Mouse (Mus musculus): ENCODE results near the gene Vac14. TPM values are rescaled to one million over a fixed set of nuclear protein-coding genes. Genes with fewer than 3 reads are reported as not detected.

Gene Vac14
- 20.1 and 22.4 TPM in 2 replicates for polyA plus RNA-seq (2015; fragmentation: Nextera tagmentation; extraction: Ambion mirVana)

DNA sequence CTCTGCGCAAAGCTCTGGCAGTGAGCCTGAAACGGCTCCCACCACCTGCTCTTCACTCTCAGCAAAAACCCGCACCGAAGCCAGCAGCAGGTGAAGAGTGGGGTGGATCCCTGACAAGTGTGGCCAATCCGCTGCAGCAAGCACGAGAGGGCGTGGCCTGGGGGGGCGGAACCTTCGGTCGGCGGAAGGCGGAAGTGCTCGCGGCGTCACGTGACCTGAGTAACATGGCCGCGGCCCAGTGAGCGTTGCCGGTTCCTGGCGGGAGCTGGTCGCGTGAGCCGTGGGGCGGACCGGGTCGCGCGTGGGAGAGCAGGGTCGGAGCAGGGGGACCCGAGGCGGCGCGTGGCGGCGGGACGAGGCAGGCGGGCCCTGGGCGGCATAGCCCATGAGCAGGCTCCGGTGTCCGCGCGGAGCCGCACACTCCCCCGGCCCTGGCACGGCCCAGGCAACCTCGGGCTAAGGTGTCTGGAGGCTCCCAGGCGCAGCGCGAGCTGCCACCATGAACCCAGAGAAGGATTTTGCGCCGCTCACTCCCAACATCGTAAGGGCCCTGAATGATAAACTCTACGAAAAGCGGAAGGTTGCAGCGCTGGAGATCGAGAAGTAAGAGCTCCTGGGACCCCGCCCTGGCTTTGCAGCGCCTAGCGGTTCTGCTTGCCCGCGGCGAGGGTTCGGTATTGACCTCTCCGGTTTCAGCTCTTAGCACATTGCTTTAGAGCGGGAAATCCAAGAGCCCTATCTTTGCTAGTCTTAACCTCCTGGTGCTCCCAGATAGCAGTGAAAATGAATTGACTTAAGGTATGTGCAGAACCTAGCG is at the start of gene Vac14:
Vac14 (plus strand) TSS at position 195 of the 817 bp plus-strand sequence.
- H3K4me3 ChIP-seq (ENCODE audit: low read length), result peak within 1 kb of the TSS; percentile 91
- peaks cover 16% of the 10 kb centered on the region for H3K4me1 ChIP-seq (ENCODE audit: control insufficient read depth, insufficient read depth, low read length)
- no peaks in the 10 kb centered on the region for H3K36me3 ChIP-seq (ENCODE audit: control insufficient read depth, insufficient read depth, low read length)
- under 1% methylated on average over 67 of the region's 67 CpGs for WGBS
- H3K27ac ChIP-seq (ENCODE audit: low read length), result 0 out of 2 replicates have a peak within 1 kb of the TSS, but pooled peaks have one; percentile 36
- H3K9me3 ChIP-seq (ENCODE audit: control insufficient read depth, low read length), result no peaks in the 10 kb centered on the region
- H3K9ac ChIP-seq (ENCODE audit: low read depth, low read length), result peak within 1 kb of the TSS; percentile 80
- H3K4me2 ChIP-seq (ENCODE audit: low read depth, low read length), result peak within 1 kb of the TSS; percentile 87
- H3K27me3 ChIP-seq (replicated peaks; ENCODE audit: control insufficient read depth, insufficient read depth, low read length), result no peaks in the 10 kb centered on the region
- ATAC-seq, result peak; percentile 98

GRCm38 (mm10) chr8:110592641-110593040 is 25.7 kb upstream of the Vac14 start:
- Histone ChIP-seq H3K9me3 (ENCODE audit: control insufficient read depth, low read length) (no peaks in the 10 kb centered on the region), H3K36me3 (ENCODE audit: control insufficient read depth, insufficient read depth, low read length) (no peaks in the 10 kb centered on the region), H3K4me3 (ENCODE audit: low read length) (no peak overlapping the region), H3K9ac (ENCODE audit: low read depth, low read length) (no peak overlapping the region), H3K27ac (ENCODE audit: low read length) (no peak overlapping the region), H3K4me2 (ENCODE audit: low read depth, low read length) (no peak overlapping the region), H3K27me3 (replicated peaks; ENCODE audit: control insufficient read depth, insufficient read depth, low read length) (no peaks in the 10 kb centered on the region), H3K4me1 (ENCODE audit: control insufficient read depth, insufficient read depth, low read length) (no peaks in the 10 kb centered on the region)
- no peak for ATAC-seq
- WGBS, result 81% methylated on average over 9 of the region's 9 CpGs

DNA sequence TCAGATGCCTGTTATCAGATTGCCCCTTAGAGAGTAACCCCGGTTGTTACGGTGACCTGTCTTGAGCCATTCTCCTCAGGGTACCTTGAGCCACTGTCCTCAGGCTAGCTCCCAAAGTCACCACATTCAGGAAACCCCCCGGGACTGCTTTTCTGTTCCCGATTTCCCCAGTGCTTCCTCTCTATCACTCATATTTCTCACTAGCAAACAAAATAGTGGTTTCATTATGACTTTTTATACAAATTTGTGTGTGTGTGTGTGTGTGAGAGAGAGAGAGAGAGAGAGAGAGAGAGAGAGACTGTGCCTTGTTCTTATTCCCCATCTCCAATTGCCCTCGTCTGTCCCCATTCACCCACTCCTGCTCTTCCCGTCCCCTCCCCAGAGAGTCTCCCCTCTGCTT is 24.2 kb upstream of the Vac14 start:
- Histone ChIP-seq H3K27ac (ENCODE audit: low read length) (no peak overlapping the region), H3K4me2 (ENCODE audit: low read depth, low read length) (no peak overlapping the region), H3K27me3 (replicated peaks; ENCODE audit: control insufficient read depth, insufficient read depth, low read length) (no peaks in the 10 kb centered on the region), H3K9me3 (ENCODE audit: control insufficient read depth, low read length) (no peaks in the 10 kb centered on the region), H3K4me3 (ENCODE audit: low read length) (no peak overlapping the region), H3K4me1 (ENCODE audit: control insufficient read depth, insufficient read depth, low read length) (no peaks in the 10 kb centered on the region), H3K9ac (ENCODE audit: low read depth, low read length) (no peak overlapping the region), H3K36me3 (ENCODE audit: control insufficient read depth, insufficient read depth, low read length) (no peaks in the 10 kb centered on the region)
- WGBS, result 73% methylated on average over 6 of the region's 6 CpGs
- ATAC-seq, result no peak

- no peak for ATAC-seq
- Histone ChIP-seq H3K36me3 (ENCODE audit: control insufficient read depth, insufficient read depth, low read length) (no peaks in the 10 kb centered on the region), H3K4me1 (ENCODE audit: control insufficient read depth, insufficient read depth, low read length) (no peaks in the 10 kb centered on the region), H3K27me3 (replicated peaks; ENCODE audit: control insufficient read depth, insufficient read depth, low read length) (no peaks in the 10 kb centered on the region), H3K4me3 (ENCODE audit: low read length) (no peak overlapping the region), H3K4me2 (ENCODE audit: low read depth, low read length) (no peak overlapping the region), H3K27ac (ENCODE audit: low read length) (no peak overlapping the region), H3K9me3 (ENCODE audit: control insufficient read depth, low read length) (no peaks in the 10 kb centered on the region), H3K9ac (ENCODE audit: low read depth, low read length) (no peak overlapping the region)
- WGBS, result 4% methylated on average over 1 of the region's 1 CpGs
These were observed 13.8 kb upstream of the Vac14 start for GRCm38 (mm10) chr8:110604556-110604955.

DNA sequence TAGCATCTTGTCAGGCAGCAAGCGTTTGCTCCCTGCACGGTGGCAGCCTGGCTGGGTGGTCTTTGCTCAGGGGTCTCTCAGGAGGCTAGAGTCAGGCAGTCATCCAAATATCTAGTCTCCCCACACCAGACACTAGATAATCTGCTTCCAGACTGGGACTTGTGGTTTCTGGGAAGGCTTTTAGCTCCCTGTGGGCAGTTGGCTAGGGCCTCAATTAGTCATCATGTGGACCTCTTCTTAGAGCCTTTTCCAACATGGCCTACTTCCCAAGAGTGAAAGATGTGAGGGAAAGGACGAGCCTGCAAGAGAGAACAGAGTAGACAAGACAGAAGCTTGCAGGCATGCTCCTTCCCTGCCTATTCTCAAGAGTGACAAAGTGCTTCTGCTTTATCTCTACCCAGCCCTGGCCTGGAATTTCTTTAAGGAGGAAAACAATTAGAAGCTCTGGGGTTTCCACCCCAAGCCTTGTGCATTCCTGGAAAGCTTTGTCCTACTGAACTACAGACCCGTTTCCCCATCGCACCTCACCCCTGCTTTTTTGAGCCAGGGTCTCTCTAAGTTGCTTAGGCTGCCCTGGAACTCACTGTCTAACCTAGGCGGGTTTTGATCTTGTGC is 12.9 kb upstream of the Vac14 start:
- Histone ChIP-seq H3K4me2 (ENCODE audit: low read depth, low read length) (no peak overlapping the region), H3K27me3 (replicated peaks; ENCODE audit: control insufficient read depth, insufficient read depth, low read length) (no peaks in the 10 kb centered on the region), H3K27ac (ENCODE audit: low read length) (no peak overlapping the region), H3K4me1 (ENCODE audit: control insufficient read depth, insufficient read depth, low read length) (no peaks in the 10 kb centered on the region), H3K9ac (ENCODE audit: low read depth, low read length) (no peak overlapping the region), H3K9me3 (ENCODE audit: control insufficient read depth, low read length) (no peaks in the 10 kb centered on the region), H3K36me3 (ENCODE audit: control insufficient read depth, insufficient read depth, low read length) (no peaks in the 10 kb centered on the region), H3K4me3 (ENCODE audit: low read length) (no peak overlapping the region)
- WGBS, result 51% methylated on average over 6 of the region's 6 CpGs
- no peak for ATAC-seq

DNA sequence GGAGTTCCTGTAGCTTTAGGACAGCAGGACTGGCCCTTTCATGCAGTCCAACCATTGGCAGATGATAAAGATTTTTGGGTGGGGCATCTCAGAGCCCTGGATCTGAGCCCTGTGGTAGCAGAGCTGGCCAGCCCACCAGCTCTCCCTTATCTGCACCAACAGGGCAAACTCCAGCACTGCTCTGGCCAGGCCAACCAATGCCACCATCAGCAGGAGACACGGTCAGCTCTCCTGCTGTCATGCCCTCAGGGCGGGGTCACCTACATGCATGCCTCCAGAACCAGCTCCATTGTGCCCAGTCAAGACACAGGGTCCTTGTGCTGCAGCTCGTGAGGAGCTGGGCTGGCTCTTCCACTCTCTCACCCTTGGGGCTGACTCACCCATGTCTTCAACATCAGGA is 2.7 kb upstream of the Vac14 start:
- no peak for ATAC-seq
- no peaks in the 10 kb centered on the region for H3K36me3 ChIP-seq (ENCODE audit: control insufficient read depth, insufficient read depth, low read length)
- no peak overlapping the region for H3K4me3 ChIP-seq (ENCODE audit: low read length)
- peaks cover 16% of the 10 kb centered on the region for H3K4me1 ChIP-seq (ENCODE audit: control insufficient read depth, insufficient read depth, low read length)
- H3K9me3 ChIP-seq (ENCODE audit: control insufficient read depth, low read length), result no peaks in the 10 kb centered on the region
- H3K27me3 ChIP-seq (replicated peaks; ENCODE audit: control insufficient read depth, insufficient read depth, low read length), result no peaks in the 10 kb centered on the region
- H3K4me2 ChIP-seq (ENCODE audit: low read depth, low read length), result no peak overlapping the region
- no peak overlapping the region for H3K9ac ChIP-seq (ENCODE audit: low read depth, low read length)
- WGBS, result 67% methylated on average over 3 of the region's 3 CpGs
- H3K27ac ChIP-seq (ENCODE audit: low read length), result no peak overlapping the region

GRCm38 (mm10) chr8:110617801-110618358 is 505 bp upstream of the Vac14 start:
- no peak overlapping the region for H3K27ac ChIP-seq (ENCODE audit: low read length)
- peak overlapping the region; percentile 91 for H3K4me3 ChIP-seq (ENCODE audit: low read length)
- no peaks in the 10 kb centered on the region for H3K27me3 ChIP-seq (replicated peaks; ENCODE audit: control insufficient read depth, insufficient read depth, low read length)
- H3K4me1 ChIP-seq (ENCODE audit: control insufficient read depth, insufficient read depth, low read length), result peaks cover 16% of the 10 kb centered on the region
- peak overlapping the region; percentile 79 for H3K4me2 ChIP-seq (ENCODE audit: low read depth, low read length)
- ATAC-seq, result peak; percentile 20; the same call in 1 of the 2 replicates
- WGBS, result 21% methylated on average over 14 of the region's 14 CpGs
- no peaks in the 10 kb centered on the region for H3K36me3 ChIP-seq (ENCODE audit: control insufficient read depth, insufficient read depth, low read length)
- no peaks in the 10 kb centered on the region for H3K9me3 ChIP-seq (ENCODE audit: control insufficient read depth, low read length)
- peak overlapping the region; percentile 42 for H3K9ac ChIP-seq (ENCODE audit: low read depth, low read length)

- H3K27ac ChIP-seq (ENCODE audit: low read length), result no peak overlapping the region
- peak overlapping the region; percentile 80 for H3K9ac ChIP-seq (ENCODE audit: low read depth, low read length)
- peak overlapping the region; percentile 87 for H3K4me2 ChIP-seq (ENCODE audit: low read depth, low read length)
- H3K4me1 ChIP-seq (ENCODE audit: control insufficient read depth, insufficient read depth, low read length), result peaks cover 16% of the 10 kb centered on the region
- 24% methylated on average over 8 of the region's 8 CpGs for WGBS
- peak; percentile 8; the same call in 1 of the 2 replicates for ATAC-seq
- peak overlapping the region; percentile 91 for H3K4me3 ChIP-seq (ENCODE audit: low read length)
- no peaks in the 10 kb centered on the region for H3K27me3 ChIP-seq (replicated peaks; ENCODE audit: control insufficient read depth, insufficient read depth, low read length)
- H3K36me3 ChIP-seq (ENCODE audit: control insufficient read depth, insufficient read depth, low read length), result no peaks in the 10 kb centered on the region
- no peaks in the 10 kb centered on the region for H3K9me3 ChIP-seq (ENCODE audit: control insufficient read depth, low read length)
These were observed 806 bp downstream of the Vac14 start for GRCm38 (mm10) chr8:110619208-110619574.

DNA sequence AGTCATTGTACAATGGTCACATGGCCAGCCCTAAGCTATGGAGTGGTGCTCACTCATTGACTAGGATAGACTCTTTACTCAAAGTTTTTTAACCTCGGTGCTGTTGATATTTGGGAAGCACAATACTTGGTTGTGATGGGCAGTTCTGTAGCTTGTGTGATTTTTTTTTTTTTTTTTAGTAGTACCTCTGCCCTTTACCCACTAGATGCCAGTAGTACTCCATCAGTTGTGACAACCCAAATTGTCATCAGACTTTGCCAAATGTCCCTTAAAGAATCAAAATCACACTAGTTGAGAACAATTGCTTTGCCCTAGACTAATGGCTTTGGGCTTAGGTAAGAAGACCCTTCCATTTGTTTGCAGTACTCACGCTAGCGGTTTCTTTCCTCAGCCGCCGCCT is 1.5 kb downstream of the Vac14 start:
- H3K4me1 ChIP-seq (ENCODE audit: control insufficient read depth, insufficient read depth, low read length), result peaks cover 16% of the 10 kb centered on the region
- no peak for ATAC-seq
- H3K4me2 ChIP-seq (ENCODE audit: low read depth, low read length), result peak overlapping the region; percentile 87; the same call in 1 of the 2 replicates
- no peak overlapping the region for H3K9ac ChIP-seq (ENCODE audit: low read depth, low read length)
- WGBS, result 87% methylated on average over 5 of the region's 5 CpGs
- no peaks in the 10 kb centered on the region for H3K9me3 ChIP-seq (ENCODE audit: control insufficient read depth, low read length)
- H3K4me3 ChIP-seq (ENCODE audit: low read length), result no peak overlapping the region
- no peaks in the 10 kb centered on the region for H3K27me3 ChIP-seq (replicated peaks; ENCODE audit: control insufficient read depth, insufficient read depth, low read length)
- H3K36me3 ChIP-seq (ENCODE audit: control insufficient read depth, insufficient read depth, low read length), result no peaks in the 10 kb centered on the region
- H3K27ac ChIP-seq (ENCODE audit: low read length), result no peak overlapping the region
